Mouse (Mus musculus): ENCODE measurements at regions not wholly inside any gene's neighbourhood (a gene's known extent, or its start where the extent isn't known, plus 50 kb on each side); places are given as distances from the start of the nearest gene placed in this dataset.

DNA sequence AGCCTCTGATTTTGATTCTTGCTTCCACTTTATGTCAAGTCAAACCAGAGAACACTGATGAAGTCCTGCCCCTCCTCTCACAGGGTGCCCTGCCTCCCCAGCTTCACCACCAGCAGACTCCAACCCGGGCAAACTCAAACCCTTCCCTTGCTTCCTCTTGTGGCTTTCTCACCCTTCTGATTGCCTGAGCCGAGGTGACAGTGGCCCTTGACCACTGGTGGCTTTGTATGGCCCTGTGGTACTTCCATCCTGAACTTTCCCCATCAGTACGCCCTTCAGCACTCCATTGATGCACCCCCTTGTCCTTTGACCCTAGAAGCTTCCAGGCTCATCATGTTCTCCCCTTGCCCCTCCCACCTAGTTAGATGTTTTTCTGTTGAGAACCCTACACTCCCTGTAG is 287.0 kb downstream of the 3100002H09Rik start:
- TF ChIP-seq POLR2A (IDR thresholded peaks at IDR 0.05; ENCODE audit: low read depth, low read length) (no peak), CTCF (IDR thresholded peaks at IDR 0.05; ENCODE audit: extremely low read depth, insufficient read depth, insufficient read length, insufficient replicate concordance) (no peak)

All from spleen, adult 2 months (tissue).